Mouse (Mus musculus) ES-Bruce4 (cell line): ENCODE measurements around the gene Gpr87. TPM values are rescaled to one million over a fixed set of nuclear protein-coding genes. Genes with fewer than 3 reads are reported as not detected.

Experiments used
- H3K27ac ChIP-seq: 2 replicates; pipeline ENCODE4 v1.5.1; 2012; ENCODE audit warnings: low read length, inconsistent platforms; ENCODE audit not compliant: insufficient read depth
- H3K27me3 ChIP-seq: 2 replicates; pipeline ENCODE4 v1.6.1; 2012; ENCODE audit warnings: mild to moderate bottlenecking, low read length, inconsistent platforms; ENCODE audit not compliant: control insufficient read depth, poor library complexity, insufficient read depth, severe bottlenecking
- H3K36me3 ChIP-seq: 2 replicates; pipeline ENCODE4 v1.6.1; 2012; ENCODE audit warnings: inconsistent platforms, mild to moderate bottlenecking, low read length, moderate library complexity; ENCODE audit not compliant: control insufficient read depth, poor library complexity, insufficient read depth, severe bottlenecking
- H3K4me1 ChIP-seq: one replicate; pipeline ENCODE4 v1.8.1; 2011; ENCODE audit warnings: low read length; ENCODE audit not compliant: control insufficient read depth, insufficient read depth
- H3K4me3 ChIP-seq: 2 replicates; pipeline ENCODE4 v1.5.1; 2011; ENCODE audit warnings: low read depth, mild to moderate bottlenecking, low read length
- H3K9ac ChIP-seq: 2 replicates; pipeline ENCODE4 v1.6.1; 2012; ENCODE audit warnings: low read depth, mild to moderate bottlenecking, inconsistent platforms; ENCODE audit not compliant: poor library complexity, severe bottlenecking
- H3K9me3 ChIP-seq: replicated peaks from 2 replicates; pipeline ENCODE4 v1.6.1; 2012; ENCODE audit warnings: mild to moderate bottlenecking, low read length, inconsistent platforms; ENCODE audit not compliant: control insufficient read depth, poor library complexity, insufficient read depth, severe bottlenecking
- CTCF ChIP-seq: IDR thresholded peaks from one replicate; pipeline ENCODE4 v1.8.1; 2011; ENCODE audit warnings: low read depth, low read length
- EP300 ChIP-seq: IDR thresholded peaks from 2 replicates; pipeline ENCODE4 v1.6.1; 2011; ENCODE audit warnings: low read depth, low read length; ENCODE audit not compliant: insufficient read depth
- POLR2A ChIP-seq: IDR thresholded peaks from one replicate; pipeline ENCODE4 v1.8.1; 2011; ENCODE audit warnings: low read length; ENCODE audit not compliant: insufficient read depth
- polyA plus RNA-seq: library from polyadenylated mRNA; stranded (reverse); fragments of >200 nt; gene quantifications from 2 replicates; pipeline ENCODE4 v1.2.4, GENCODE M21; 2011; ENCODE audit warnings: low read depth; ENCODE audit not compliant: missing spikeins, insufficient read depth, insufficient read length

Gpr87 gene
- polyA plus RNA-seq, 1 experiment: not detected

DNA sequence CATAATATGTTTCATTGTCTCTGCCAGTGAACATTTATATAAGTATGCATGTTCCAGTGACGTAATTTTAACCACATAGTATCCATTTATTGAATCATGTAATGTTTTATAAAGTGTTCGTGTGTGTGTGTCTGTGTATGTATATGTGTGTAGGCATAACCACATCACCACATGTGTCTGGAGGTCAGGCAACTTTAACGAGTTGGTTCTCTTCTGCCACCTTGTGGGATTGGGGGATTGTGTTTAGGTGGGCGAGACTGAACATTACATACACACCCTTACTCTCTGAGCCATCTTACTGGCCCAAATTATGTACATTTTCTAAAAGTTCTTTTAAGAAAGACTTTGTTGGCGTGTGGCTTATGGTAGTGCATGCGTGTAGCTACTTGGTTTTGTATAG lies 26.4 kb downstream of the Gpr87 start:
- Histone ChIP-seq H3K9me3 (no peaks in the 10 kb centered on the region), H3K4me1 (no peaks in the 10 kb centered on the region), H3K27me3 (no peaks in the 10 kb centered on the region), H3K9ac (no peak overlapping the region), H3K27ac (no peak overlapping the region), H3K36me3 (no peaks in the 10 kb centered on the region), H3K4me3 (no peak overlapping the region)
- TF ChIP-seq POLR2A: no peak
- TF ChIP-seq EP300: no peak
- TF ChIP-seq CTCF: no peak

DNA sequence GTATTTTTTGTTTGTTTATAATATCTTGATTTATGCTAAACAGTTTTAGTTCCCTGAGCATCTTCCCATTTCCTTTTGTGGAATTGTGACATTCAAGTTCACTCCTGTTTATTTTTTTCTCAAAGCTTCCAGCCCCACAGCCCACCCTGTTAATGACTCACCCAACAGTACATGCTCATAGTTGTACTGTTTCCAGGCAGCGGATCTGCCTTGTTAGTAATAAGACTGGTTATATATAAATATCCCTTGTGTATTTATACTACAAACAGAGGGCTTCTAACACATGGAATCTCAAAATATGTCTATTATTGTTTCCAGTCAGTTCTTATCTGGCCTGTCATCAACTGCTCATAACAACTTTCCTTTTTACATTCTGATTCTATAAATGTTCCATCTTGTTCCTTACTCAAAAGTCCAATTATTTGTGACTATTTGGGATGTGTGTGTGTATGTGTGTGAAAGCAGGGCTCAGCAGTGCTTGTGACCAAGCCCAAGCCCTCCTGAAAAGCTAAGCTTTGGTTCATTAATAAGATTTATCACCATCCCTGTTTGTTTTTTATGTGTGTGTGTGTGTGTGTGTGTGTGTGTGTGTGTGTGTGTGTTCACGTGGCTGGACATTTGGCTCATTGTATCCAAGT lies 27.4 kb downstream of the Gpr87 start:
- Histone ChIP-seq H3K27ac (no peak overlapping the region), H3K4me1 (no peaks in the 10 kb centered on the region), H3K9me3 (no peaks in the 10 kb centered on the region), H3K9ac (no peak overlapping the region), H3K27me3 (no peaks in the 10 kb centered on the region), H3K4me3 (no peak overlapping the region), H3K36me3 (no peaks in the 10 kb centered on the region)
- TF ChIP-seq CTCF (no peak), POLR2A (no peak), EP300 (no peak)

DNA sequence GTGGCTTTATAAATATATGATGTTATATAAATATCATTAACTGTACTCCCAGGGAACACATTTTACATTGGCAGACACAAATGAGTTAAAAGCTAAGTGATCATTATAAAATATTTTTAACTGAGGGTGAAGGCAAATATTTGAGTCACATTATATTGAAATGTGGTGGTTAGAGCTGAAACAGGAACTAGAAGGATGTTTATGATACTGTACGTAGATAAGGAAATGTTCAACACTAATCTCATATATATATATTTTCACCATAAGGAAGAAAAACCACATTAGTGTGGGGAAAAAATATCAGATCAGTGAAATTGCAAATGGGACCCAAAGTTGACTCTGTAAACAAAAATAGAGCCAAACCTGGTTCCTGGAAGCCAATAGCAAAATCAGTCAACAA lies 34.4 kb downstream of the Gpr87 start:
- H3K9ac ChIP-seq: no peak overlapping the region
- H3K27ac ChIP-seq: no peak overlapping the region
- H3K4me1 ChIP-seq: no peaks in the 10 kb centered on the region
- no peak for TF ChIP-seq EP300
- no peak for TF ChIP-seq POLR2A
- TF ChIP-seq CTCF: no peak
- H3K27me3 ChIP-seq: no peaks in the 10 kb centered on the region
- no peak overlapping the region for H3K4me3 ChIP-seq
- no peaks in the 10 kb centered on the region for H3K36me3 ChIP-seq
- H3K9me3 ChIP-seq: no peaks in the 10 kb centered on the region

DNA sequence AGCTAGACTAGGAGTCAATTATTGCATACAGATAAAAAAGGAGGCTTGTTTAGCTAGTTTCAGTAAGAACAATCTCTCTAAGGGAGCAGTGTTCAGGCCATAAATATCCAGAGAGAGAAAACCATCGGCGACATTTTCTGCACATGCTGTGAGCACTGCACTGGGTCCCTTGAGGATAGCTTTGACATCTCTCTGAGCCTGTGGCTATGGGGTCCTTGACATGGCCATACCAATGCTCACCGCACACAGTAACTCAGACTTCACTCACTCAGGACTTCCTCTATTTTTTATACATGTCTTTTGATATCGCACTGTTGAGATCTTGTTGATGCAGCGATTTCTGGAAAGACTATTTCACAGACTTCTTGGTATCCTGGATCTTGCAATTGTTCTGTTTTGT lies 37.9 kb downstream of the Gpr87 start:
- no peaks in the 10 kb centered on the region for H3K9me3 ChIP-seq
- no peak for TF ChIP-seq EP300
- no peak for TF ChIP-seq CTCF
- H3K27me3 ChIP-seq: no peaks in the 10 kb centered on the region
- H3K4me3 ChIP-seq: no peak overlapping the region
- H3K27ac ChIP-seq: no peak overlapping the region
- H3K4me1 ChIP-seq: no peaks in the 10 kb centered on the region
- H3K36me3 ChIP-seq: no peaks in the 10 kb centered on the region
- no peak overlapping the region for H3K9ac ChIP-seq

DNA sequence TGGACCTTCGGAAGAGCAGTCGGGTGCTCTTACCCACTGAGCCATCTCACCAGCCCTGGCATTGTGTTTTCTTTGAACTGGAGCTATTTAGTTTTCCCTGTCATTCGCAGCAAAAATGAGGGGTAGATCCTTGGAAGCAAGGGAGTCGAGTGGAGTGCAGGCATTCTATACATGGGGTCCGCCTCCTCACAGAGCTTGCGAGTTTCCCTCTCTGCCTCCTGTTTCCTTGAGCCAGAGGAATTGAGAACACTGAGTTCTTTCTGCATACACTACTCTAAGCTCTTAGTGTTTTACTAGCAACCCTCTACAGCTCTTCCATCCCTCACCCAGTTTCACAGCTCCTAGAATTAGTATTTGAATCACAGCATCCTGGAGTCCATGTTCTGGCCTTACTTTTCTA lies 39.5 kb downstream of the Gpr87 start:
- H3K27ac ChIP-seq: no peak overlapping the region
- H3K36me3 ChIP-seq: no peaks in the 10 kb centered on the region
- H3K4me3 ChIP-seq: no peak overlapping the region
- TF ChIP-seq POLR2A: no peak
- no peaks in the 10 kb centered on the region for H3K9me3 ChIP-seq
- no peaks in the 10 kb centered on the region for H3K27me3 ChIP-seq
- H3K4me1 ChIP-seq: no peaks in the 10 kb centered on the region
- H3K9ac ChIP-seq: no peak overlapping the region

DNA sequence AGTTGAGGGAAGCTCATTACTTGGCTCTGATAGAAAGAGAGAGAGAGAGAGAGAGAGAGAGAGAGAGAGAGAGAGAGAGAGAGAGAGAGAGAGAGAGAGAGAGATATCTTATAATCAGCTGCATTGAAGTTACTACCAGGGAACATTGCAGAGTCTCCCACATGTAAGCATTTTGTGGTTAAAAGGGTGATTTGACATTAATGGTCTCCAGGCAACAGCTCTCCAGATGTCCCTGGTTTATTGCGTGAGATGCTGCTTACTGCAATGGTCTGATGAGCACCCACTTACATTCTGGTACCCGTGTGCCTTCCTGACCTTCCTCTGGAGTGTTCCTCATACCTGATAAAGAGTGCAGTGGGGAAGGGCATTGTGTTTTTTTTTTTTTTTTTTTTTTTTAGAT lies 40.0 kb downstream of the Gpr87 start:
- Histone ChIP-seq H3K36me3 (no peaks in the 10 kb centered on the region), H3K4me3 (no peak overlapping the region), H3K27ac (no peak overlapping the region), H3K9ac (no peak overlapping the region), H3K9me3 (no peaks in the 10 kb centered on the region), H3K27me3 (no peaks in the 10 kb centered on the region), H3K4me1 (no peaks in the 10 kb centered on the region)
- TF ChIP-seq CTCF (no peak), EP300 (no peak), POLR2A (no peak)
